Mouse (Mus musculus): ENCODE data around the gene Atp5e. TPM values are rescaled to one million over a fixed set of nuclear protein-coding genes. Genes with fewer than 3 reads are reported as not detected.

Atp5e gene
- polyA plus RNA-seq, 1 experiment from 2014 or later = 838 TPM

DNA sequence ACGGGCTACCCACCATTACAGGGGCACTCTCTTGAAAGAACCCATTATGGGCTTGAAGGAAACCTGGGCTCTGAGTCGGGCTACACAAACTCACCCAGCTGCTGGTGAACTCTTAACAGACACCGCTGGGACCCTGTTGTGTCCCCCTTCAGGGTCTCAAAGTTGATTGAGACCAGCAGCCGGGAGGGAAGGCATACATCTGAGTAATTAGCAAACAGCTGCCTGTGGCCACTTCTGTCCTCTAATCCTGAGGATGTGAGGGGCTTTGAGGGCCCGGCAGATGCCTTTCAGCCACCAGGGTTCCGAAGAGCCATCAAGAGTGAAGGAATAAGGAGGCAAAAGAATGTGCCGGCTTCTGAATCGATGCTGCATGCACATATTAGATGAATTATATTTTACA is 17.0 kb downstream of the Atp5e start:
- no peak overlapping the region for H3K4me2 ChIP-seq
- H3K9me3 ChIP-seq (ENCODE audit: low read depth, low read length) = no peaks in the 10 kb centered on the region
- TF ChIP-seq CTCF (IDR thresholded peaks at IDR 0.05; ENCODE audit: low read depth) = no peak
- no peaks in the 10 kb centered on the region for H3K36me3 ChIP-seq (ENCODE audit: insufficient read depth)
- no peak for DNase-seq
- H3K9ac ChIP-seq = no peak overlapping the region
- peaks cover 8% of the 10 kb centered on the region; the same call in 1 of the 2 replicates for H3K4me1 ChIP-seq (ENCODE audit: insufficient read depth)
- ATAC-seq (ENCODE audit: insufficient read depth) = no peak
- WGBS = 53% methylated on average over 8 of the region's 8 CpGs
- H3K27me3 ChIP-seq (ENCODE audit: insufficient read depth, low read length) = no peaks in the 10 kb centered on the region
- peak overlapping the region; percentile 6; the same call in 1 of the 2 replicates for H3K27ac ChIP-seq (ENCODE audit: low read depth)
- H3K4me3 ChIP-seq (ENCODE audit: low read depth, low read length) = no peak overlapping the region

DNA sequence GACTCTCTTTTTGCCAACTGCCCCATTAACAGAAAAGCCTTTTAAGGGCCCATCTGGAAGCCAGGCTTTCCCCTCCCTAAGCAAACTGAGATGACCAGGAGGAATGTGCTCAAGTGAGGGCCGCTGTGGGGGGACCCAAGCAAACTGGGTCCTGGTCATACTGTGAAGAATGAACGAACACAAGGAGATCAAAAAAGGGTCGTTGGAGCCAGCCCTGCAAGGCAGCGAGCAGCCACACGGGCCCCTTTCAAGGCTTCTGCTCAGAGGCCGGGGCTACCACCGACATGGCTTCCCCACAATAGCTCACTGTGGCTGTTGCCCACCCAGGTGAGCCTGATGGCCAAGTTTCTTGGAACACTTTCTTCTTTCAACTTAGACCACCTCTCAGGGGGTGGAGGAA is 17.4 kb downstream of the Atp5e start:
- no peaks in the 10 kb centered on the region for H3K36me3 ChIP-seq (ENCODE audit: insufficient read depth)
- DNase-seq = no peak
- no peak overlapping the region for H3K4me2 ChIP-seq
- H3K4me1 ChIP-seq (ENCODE audit: insufficient read depth) = peaks cover 10% of the 10 kb centered on the region; the same call in 1 of the 2 replicates
- no peak overlapping the region for H3K4me3 ChIP-seq (ENCODE audit: low read depth, low read length)
- ATAC-seq (ENCODE audit: insufficient read depth) = no peak; the same call in 1 of the 2 replicates
- H3K27me3 ChIP-seq (ENCODE audit: insufficient read depth, low read length) = no peaks in the 10 kb centered on the region
- no peaks in the 10 kb centered on the region for H3K9me3 ChIP-seq (ENCODE audit: low read depth, low read length)
- H3K9ac ChIP-seq = no peak overlapping the region
- 41% methylated on average over 7 of the region's 7 CpGs for WGBS
- peak overlapping the region; percentile 6; the same call in 1 of the 2 replicates for H3K27ac ChIP-seq (ENCODE audit: low read depth)
- TF ChIP-seq CTCF (IDR thresholded peaks at IDR 0.05; ENCODE audit: low read depth) = no peak

DNA sequence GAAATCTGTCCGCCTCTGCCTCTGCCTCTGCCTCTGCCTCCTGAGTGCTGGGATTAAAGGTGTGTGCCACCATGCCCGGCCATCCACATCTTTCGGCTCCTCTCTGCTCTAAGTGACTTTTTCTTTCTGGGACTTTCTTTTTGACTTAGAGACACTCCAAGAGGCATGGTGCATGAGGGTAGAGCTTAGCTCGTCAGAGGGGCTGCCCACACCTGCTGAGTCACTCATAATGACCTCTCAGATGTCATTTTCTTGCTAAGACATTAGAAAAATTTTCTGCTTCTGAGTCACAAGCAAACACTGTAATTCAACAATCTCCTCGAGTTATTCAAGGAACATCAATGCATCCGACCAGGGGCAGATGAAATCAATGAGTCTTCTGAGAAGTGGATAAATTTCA is 18.9 kb downstream of the Atp5e start:
- TF ChIP-seq CTCF (IDR thresholded peaks at IDR 0.05; ENCODE audit: low read depth) = no peak
- peaks cover 12% of the 10 kb centered on the region; the same call in 1 of the 2 replicates for H3K4me1 ChIP-seq (ENCODE audit: insufficient read depth)
- H3K36me3 ChIP-seq (ENCODE audit: insufficient read depth) = no peaks in the 10 kb centered on the region
- no peaks in the 10 kb centered on the region for H3K27me3 ChIP-seq (ENCODE audit: insufficient read depth, low read length)
- no peaks in the 10 kb centered on the region for H3K9me3 ChIP-seq (ENCODE audit: low read depth, low read length)
- no peak for ATAC-seq (ENCODE audit: insufficient read depth)
- DNase-seq = no peak
- H3K9ac ChIP-seq = no peak overlapping the region
- no peak overlapping the region for H3K4me3 ChIP-seq (ENCODE audit: low read depth, low read length)
- H3K27ac ChIP-seq (ENCODE audit: low read depth) = no peak overlapping the region
- 73% methylated on average over 6 of the region's 6 CpGs for WGBS
- no peak overlapping the region for H3K4me2 ChIP-seq

DNA sequence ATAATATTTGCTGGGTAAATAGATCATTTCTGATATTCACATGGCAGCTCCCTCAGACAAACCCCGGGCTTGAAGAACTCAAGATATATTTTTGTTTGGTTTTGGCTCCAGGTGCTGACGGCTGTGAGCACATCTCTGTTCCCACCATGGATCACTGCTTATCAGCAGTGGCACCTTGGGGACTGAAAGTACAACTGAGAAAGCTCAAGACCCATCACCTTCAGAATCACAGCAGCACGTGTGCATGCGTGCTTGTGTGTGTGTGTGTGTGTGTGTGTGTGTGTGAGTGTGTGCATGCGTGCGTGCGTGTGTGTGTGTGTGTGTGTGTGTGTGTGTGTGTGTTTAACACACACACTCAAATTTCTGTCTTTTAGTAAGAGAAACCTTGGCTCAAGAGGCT is 19.5 kb downstream of the Atp5e start:
- no peak overlapping the region for H3K27ac ChIP-seq (ENCODE audit: low read depth)

GRCm38 (mm10) chr2:174443046-174443445 is 20.9 kb downstream of the Atp5e start:
- H3K4me2 ChIP-seq = no peak overlapping the region
- 42% methylated on average over 2 of the region's 2 CpGs for WGBS

More for the DNA sequence above, 19.5 kb downstream of the Atp5e start:
- no peak for ATAC-seq (ENCODE audit: insufficient read depth)
- WGBS = 60% methylated on average over 7 of the region's 7 CpGs
- Histone ChIP-seq H3K4me3 (ENCODE audit: low read depth, low read length) (no peak overlapping the region), H3K9me3 (ENCODE audit: low read depth, low read length) (no peaks in the 10 kb centered on the region), H3K36me3 (ENCODE audit: insufficient read depth) (no peaks in the 10 kb centered on the region), H3K4me1 (ENCODE audit: insufficient read depth) (peaks cover 16% of the 10 kb centered on the region; the same call in 1 of the 2 replicates), H3K27me3 (ENCODE audit: insufficient read depth, low read length) (no peaks in the 10 kb centered on the region), H3K4me2 (no peak overlapping the region), H3K9ac (no peak overlapping the region)
- no peak for DNase-seq
- TF ChIP-seq CTCF (IDR thresholded peaks at IDR 0.05; ENCODE audit: low read depth) = no peak

GRCm38 (mm10) chr2:174442460-174442859 is 21.4 kb downstream of the Atp5e start:
- no peak overlapping the region for H3K4me2 ChIP-seq
- ATAC-seq (ENCODE audit: insufficient read depth) = no peak
- no peak for DNase-seq
- 53% methylated on average over 9 of the region's 9 CpGs for WGBS
- H3K27ac ChIP-seq (ENCODE audit: low read depth) = peak overlapping the region; percentile 79
- no peaks in the 10 kb centered on the region for H3K9me3 ChIP-seq (ENCODE audit: low read depth, low read length)
- peaks cover 28% of the 10 kb centered on the region for H3K4me1 ChIP-seq (ENCODE audit: insufficient read depth)
- H3K4me3 ChIP-seq (ENCODE audit: low read depth, low read length) = no peak overlapping the region
- no peaks in the 10 kb centered on the region for H3K27me3 ChIP-seq (ENCODE audit: insufficient read depth, low read length)
- no peak overlapping the region for H3K9ac ChIP-seq
- no peaks in the 10 kb centered on the region for H3K36me3 ChIP-seq (ENCODE audit: insufficient read depth)
- TF ChIP-seq CTCF (IDR thresholded peaks at IDR 0.05; ENCODE audit: low read depth) = no peak

More at GRCm38 (mm10) chr2:174443046-174443445, 20.9 kb downstream of the Atp5e start:
- ATAC-seq (ENCODE audit: insufficient read depth) (no peak), DNase-seq (peak; percentile 21)
- Histone ChIP-seq H3K9me3 (ENCODE audit: low read depth, low read length) (no peaks in the 10 kb centered on the region), H3K4me3 (ENCODE audit: low read depth, low read length) (no peak overlapping the region), H3K36me3 (ENCODE audit: insufficient read depth) (no peaks in the 10 kb centered on the region), H3K27ac (ENCODE audit: low read depth) (peak overlapping the region; percentile 79), H3K27me3 (ENCODE audit: insufficient read depth, low read length) (no peaks in the 10 kb centered on the region), H3K4me1 (ENCODE audit: insufficient read depth) (peaks cover 25% of the 10 kb centered on the region), H3K9ac (no peak overlapping the region)
- no peak for TF ChIP-seq CTCF (IDR thresholded peaks at IDR 0.05; ENCODE audit: low read depth)

GRCm38 (mm10) chr2:174441898-174442297 is 22.0 kb downstream of the Atp5e start:
- H3K27ac ChIP-seq (ENCODE audit: low read depth) = peak overlapping the region; percentile 48; the same call in 1 of the 2 replicates
- no peaks in the 10 kb centered on the region for H3K9me3 ChIP-seq (ENCODE audit: low read depth, low read length)
- H3K4me1 ChIP-seq (ENCODE audit: insufficient read depth) = peaks cover 28% of the 10 kb centered on the region
- 57% methylated on average over 4 of the region's 4 CpGs for WGBS
- ATAC-seq (ENCODE audit: insufficient read depth) (peak; percentile 26; the same call in 1 of the 2 replicates), DNase-seq (peak; percentile 61)
- no peak for TF ChIP-seq CTCF (IDR thresholded peaks at IDR 0.05; ENCODE audit: low read depth)
- no peaks in the 10 kb centered on the region for H3K36me3 ChIP-seq (ENCODE audit: insufficient read depth)
- H3K4me2 ChIP-seq = no peak overlapping the region
- no peak overlapping the region for H3K9ac ChIP-seq
- H3K4me3 ChIP-seq (ENCODE audit: low read depth, low read length) = no peak overlapping the region
- no peaks in the 10 kb centered on the region for H3K27me3 ChIP-seq (ENCODE audit: insufficient read depth, low read length)
